Mouse (Mus musculus) kidney, postnatal 25 days (tissue): ENCODE measurements around the gene Muc20.

Experiments
- DNase-seq, 2 experiments: peaks; one replicate each; pipeline ENCODE4 v3.0.0; 2021; ENCODE audit warnings: mixed read lengths in 2 of 2

Muc20 gene

GRCm38 (mm10) chr16:32797426-32797689, at the start of gene Muc20:
TSS of gene Muc20 (minus strand) at chr16:32797435.
- DNase-seq = peak in 1 of 2 experiments; percentile 54

GRCm38 (mm10) chr16:32831501-32831900, 34.3 kb upstream of the Muc20 start:
- DNase-seq = no peak

DNA sequence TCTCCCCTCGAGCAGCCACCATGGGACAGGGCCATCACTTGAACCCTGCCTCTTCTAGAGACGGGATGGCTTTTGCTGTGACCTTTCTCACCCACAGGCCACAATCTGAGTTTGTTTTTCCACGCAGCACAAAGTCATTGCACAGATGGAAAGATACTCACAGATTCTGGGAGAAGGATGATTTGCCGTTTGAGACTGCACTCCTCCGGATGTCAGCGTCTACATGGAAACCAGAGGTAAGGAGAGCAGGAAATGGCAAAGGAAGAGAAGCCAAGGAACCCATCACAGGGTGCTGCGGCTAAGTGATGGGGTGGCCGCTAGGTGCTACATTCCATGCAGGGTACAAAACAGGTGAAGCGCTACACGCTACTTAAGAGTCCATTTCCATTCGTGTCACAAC, 31.9 kb upstream of the Muc20 start:
- no peak for DNase-seq

DNA sequence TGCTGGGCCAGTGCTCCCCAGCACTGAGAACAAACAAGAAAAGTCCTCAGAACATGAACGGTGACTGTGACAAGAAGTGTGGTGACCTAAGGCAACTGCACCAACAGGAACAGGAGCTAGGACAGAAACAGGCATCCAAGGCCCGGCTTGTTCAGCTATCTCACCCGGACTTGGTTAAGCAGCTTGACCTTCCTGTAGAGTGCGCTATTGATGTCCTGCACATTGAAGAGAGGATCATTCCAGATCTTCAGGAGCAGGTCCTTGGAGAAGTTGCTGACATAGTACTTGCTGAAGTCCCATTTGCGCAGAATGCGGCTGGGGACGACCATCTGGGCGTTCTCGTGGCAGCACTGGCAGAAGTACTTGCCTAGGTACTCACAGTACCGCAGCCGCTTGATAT, 29.3 kb upstream of the Muc20 start:
- peak in 1 of 2 experiments; percentile 18 for DNase-seq

GRCm38 (mm10) chr16:32825380-32825779, 28.1 kb upstream of the Muc20 start:
- DNase-seq = no peak

DNA sequence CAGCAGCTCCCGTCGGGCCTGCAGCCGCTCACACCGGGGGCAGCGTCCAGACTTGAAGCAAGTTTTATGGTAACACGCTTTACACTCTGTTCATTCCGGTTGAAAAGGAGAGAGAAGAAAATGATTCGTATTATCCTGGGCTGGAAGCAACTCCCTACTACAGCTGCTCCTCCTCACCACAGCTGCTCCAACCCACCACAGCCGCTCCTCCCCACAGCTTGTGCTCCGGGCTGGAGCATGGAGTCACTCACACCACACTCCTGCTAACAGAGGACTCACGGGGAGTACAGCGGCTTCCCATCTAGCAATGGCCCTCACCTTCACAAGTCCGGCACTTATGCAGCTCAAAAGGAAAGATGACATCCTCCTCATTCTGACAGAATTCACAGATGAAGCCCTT, 26.8 kb upstream of the Muc20 start:
- DNase-seq = no peak

DNA sequence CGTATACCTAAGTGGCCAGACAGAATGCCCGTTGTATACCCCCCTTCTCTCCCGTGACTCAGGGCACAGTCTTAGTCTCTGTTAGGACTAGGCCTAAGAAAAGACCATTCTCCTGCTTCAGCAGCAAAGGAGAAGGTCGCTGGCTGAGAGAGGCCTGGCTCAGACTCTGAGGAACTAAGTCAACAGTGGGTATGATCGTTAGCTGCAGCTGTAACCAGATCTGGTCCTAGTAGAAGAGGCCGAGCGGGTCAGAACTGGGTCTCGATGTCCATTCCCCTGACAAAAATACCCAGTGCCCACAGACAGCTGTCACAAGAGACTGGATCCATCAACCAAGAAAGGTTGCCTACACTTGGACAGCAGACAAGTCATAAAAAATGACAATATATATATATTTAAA, 26.3 kb upstream of the Muc20 start:
- no peak for DNase-seq

DNA sequence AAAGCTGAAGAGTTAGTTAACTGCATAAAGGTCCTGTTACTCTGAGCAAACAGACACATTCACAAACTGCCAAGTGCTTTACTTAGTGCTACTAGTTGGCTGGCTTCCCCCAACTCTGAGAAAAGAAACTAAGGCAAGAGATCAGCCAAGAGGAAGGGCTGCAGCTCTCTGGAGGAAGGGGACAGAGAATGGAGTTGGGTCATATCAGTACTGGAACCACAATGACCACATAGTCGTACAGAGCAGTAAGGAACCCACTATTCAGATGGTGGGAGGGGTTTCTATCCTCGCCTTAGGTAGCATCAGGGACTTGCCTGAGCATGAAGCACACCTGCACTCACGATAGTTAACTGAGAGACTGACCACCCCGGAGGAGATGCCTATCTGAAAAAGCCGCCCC, 25.6 kb upstream of the Muc20 start:
- DNase-seq = no peak

- no peak for DNase-seq
These were observed 25.2 kb upstream of the Muc20 start for GRCm38 (mm10) chr16:32822450-32822827.

- peak in 1 of 2 experiments; percentile 56 for DNase-seq
These were observed 24.7 kb upstream of the Muc20 start for GRCm38 (mm10) chr16:32821772-32822449.

DNA sequence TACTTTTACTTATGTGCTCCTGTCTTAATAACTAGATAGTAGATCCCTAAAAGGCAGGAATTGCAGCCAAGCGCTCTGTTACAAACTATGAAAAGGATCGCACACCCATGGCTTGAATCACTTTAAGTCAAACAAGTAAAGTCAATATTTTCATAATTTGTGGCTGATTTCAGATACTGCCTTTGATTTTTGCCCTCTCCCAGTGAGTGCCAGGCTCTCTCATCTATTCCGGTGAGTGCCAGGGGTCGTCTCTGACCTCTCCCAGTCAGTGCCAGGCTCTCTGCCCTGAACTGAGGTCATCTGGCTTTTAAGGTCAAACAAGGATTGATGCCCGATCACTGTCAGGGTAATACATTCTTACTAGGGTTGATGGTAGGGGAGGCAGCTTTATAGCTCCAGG, 21.2 kb upstream of the Muc20 start:
- DNase-seq = no peak

GRCm38 (mm10) chr16:32818036-32818435, 20.8 kb upstream of the Muc20 start:
- no peak for DNase-seq

- peak; percentile 77 to 85 for DNase-seq
These were observed 17.9 kb upstream of the Muc20 start for GRCm38 (mm10) chr16:32815160-32815605.

GRCm38 (mm10) chr16:32814539-32814938, 17.3 kb upstream of the Muc20 start:
- DNase-seq = peak; percentile 66 to 73

DNA sequence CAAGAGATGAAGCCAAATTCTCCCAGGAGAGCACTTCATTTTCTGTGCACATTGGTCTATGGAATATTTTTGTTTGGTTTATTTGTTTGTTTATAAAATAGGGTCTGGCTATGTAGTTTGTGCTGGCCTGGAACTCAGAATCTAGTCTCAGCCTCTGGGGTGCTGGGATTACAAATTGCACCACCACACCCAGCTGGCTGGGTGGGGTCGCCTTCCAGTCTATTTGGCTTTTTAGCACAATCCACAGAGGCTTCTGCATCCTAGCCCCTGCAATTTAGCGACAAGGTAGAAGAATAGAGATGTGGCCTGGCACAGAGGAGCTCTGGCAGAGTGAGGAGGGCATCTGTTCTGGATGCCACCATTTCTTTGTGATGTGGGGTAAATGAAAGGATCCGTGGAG, 16.5 kb upstream of the Muc20 start:
- DNase-seq = no peak

GRCm38 (mm10) chr16:32813362-32813761, 16.1 kb upstream of the Muc20 start:
- peak in 1 of 2 experiments; percentile 21 for DNase-seq

DNA sequence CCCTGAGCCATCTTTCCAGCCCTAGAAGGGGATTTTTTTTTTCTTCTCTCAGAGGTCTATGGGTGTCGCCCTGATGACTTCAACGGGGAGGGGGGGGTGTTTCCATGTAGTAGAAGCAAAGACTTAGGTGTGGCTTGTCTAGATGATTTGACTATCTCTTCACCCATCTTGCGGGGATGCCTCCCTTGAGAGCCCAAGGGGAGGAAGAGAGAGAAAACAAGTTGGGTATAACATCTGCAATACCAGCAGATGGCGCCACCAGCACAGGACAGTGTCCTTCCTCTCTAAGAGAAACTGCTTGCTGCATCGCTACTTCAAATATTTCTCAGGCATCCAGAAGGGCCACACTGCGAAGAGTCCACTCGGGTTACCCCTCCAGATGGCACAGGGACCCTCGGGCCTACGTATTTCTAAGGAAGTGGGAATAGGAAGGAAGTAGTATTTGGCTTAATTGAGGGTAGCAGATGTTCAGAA, 15.7 kb upstream of the Muc20 start:
- DNase-seq = peak; percentile 88 to 95

DNA sequence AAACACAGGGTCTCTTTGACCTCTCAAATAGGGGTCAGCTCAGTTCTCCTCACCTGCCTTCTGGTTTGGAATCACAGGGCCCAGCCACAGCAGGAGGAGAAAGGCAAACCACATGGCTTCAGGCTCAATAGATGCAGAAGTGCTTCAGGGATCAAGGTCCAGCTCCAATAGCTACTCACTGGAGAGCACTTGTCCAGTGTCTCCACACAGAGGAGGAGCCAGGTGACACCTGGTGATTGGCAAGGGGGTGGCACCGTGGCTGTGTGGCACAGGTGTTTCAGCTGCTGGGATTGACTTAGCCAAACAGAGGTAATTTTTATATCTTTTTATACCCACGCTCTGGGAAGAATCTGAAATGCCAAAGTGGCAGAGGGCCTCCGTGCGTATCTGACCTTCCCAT, 13.1 kb upstream of the Muc20 start, which contains the start of gene Smbd1:
TSS of gene Smbd1 (minus strand) at position 157 of the 400 bp plus-strand sequence.
- DNase-seq = no peak

GRCm38 (mm10) chr16:32807408-32808185, 10.4 kb upstream of the Muc20 start:
- peak; percentile 40 to 66 for DNase-seq

GRCm38 (mm10) chr16:32805151-32805550, 7.9 kb upstream of the Muc20 start:
- peak in 1 of 2 experiments; percentile 27 for DNase-seq

- DNase-seq = no peak
These were observed 6.7 kb upstream of the Muc20 start for GRCm38 (mm10) chr16:32803901-32804300.

GRCm38 (mm10) chr16:32803252-32803853, 6.1 kb upstream of the Muc20 start:
- DNase-seq = peak; percentile 80 to 83

GRCm38 (mm10) chr16:32796676-32797425, 384 bp downstream of the Muc20 start:
- DNase-seq = no peak
